Mouse (Mus musculus): ENCODE measurements around the gene Tnf.

The Tnf gene

DNA sequence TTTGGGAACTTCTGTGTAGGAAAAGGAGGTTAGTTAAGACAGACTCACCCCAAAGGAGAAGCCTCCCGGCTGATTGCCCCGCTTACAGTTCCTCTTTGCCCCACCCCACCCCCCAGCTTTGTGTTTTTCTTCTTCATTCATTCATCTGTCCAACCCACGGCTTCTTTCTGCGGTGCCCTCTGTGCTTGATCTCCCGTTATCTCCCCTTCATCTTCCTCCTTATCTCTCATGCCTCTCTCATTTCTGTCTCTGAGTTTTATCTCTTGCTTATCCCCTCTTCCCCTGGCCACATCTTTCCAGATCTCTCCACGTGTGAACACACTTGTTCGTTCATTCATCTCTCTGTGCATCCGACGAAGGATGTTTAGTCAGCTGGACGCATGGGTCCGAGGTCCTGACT is 679 bp downstream of the Tnf start:
- DNase-seq (ENCODE audit: extremely low spot score, low read depth, low spot score), result no peak

DNA sequence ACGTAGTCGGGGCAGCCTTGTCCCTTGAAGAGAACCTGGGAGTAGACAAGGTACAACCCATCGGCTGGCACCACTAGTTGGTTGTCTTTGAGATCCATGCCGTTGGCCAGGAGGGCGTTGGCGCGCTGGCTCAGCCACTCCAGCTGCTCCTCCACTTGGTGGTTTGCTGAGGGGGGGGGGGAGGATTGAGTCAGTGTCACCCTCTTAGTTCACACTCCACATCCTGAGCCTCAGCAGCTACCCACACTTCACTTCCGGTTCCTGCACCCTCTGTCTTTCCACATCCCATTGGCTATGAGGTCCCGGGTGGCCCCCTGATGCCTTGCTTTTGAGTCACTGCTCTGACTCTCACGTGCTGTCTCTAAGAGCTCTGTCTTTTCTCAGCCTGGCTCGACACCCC is 1.4 kb downstream of the Tnf start:
- no peak for DNase-seq (ENCODE audit: extremely low spot score, low read depth, low spot score)

DNA sequence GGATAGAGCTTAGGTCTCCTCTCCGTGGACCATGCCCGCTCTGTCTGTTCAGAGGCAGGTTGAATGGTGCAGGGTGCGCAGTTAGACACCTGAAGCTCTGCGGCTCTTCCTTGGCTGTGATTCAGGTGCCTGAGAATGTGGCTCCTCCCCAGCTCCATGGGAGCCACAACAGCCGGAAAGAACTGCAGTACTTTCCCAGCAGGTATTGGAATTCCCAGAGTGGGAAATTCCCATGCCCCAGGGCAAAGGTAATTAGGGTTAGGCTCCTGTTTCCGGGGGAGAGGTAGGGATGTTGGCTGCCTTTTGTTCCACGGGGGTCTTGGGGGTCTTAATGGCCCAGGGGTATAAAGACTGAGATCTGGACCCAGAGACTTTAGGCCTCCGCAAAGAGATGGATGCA is 2.9 kb downstream of the Tnf start:
- DNase-seq (ENCODE audit: extremely low spot score, low read depth, low spot score), result no peak

DNA sequence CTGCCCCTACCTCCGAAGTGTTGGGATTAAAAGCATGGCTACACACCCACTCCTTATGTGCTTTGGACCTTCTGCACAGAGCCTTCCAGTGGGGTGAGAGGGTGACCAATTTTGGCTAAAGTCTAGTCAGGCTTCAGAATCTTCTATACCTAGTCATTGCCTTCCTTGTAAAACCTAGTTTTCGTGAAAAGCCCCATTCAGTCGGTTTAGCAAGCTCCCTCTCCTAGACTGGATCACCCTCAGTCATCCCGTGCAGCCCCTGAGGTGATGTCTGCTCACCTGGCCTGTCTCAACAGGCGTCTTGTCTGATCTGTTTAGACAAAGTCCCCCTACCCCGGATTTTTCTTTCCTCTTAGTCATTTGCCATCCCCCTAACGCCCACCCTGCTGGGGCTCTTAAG is 3.8 kb downstream of the Tnf start:
- DNase-seq (ENCODE audit: extremely low spot score, low read depth, low spot score), result no peak

DNA sequence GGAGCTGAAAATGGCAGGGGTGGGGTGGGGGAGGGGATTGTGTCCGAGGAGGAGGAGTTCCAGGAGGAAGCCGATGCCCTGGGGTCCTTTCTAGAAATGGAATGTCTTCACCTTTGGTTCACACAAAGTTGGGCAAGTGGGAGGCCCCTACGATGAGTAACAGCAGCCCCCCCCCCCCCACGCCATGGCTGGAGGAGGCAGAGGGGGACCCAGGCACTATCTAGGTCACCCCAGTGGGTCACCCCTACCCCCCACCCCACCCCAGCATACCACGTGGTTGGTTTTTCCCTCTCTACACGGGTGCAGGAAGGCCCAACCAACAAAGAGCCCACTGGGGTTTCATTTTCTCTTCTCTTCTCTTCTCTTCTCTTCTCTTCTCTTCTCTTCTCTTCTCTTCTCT is 4.7 kb downstream of the Tnf start:
- no peak for DNase-seq (ENCODE audit: extremely low spot score, low read depth, low spot score)

DNA sequence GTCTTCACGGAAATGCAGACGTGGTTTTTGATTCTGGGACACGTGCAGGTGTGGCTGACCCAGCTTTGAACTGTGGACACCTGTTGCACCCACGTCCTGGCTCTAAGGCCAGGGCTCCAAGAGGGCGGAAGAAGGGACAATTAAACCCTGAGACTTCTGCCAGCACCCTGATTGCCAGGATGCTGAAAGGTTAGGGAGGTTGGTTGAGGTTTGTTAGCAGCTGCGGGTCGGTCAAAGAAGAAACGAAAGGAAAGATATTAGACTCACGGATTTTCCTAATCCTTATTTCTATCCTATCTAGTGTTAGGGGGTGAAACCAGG is 5.5 kb downstream of the Tnf start:
- DNase-seq (ENCODE audit: extremely low spot score, low read depth, low spot score), result no peak

DNA sequence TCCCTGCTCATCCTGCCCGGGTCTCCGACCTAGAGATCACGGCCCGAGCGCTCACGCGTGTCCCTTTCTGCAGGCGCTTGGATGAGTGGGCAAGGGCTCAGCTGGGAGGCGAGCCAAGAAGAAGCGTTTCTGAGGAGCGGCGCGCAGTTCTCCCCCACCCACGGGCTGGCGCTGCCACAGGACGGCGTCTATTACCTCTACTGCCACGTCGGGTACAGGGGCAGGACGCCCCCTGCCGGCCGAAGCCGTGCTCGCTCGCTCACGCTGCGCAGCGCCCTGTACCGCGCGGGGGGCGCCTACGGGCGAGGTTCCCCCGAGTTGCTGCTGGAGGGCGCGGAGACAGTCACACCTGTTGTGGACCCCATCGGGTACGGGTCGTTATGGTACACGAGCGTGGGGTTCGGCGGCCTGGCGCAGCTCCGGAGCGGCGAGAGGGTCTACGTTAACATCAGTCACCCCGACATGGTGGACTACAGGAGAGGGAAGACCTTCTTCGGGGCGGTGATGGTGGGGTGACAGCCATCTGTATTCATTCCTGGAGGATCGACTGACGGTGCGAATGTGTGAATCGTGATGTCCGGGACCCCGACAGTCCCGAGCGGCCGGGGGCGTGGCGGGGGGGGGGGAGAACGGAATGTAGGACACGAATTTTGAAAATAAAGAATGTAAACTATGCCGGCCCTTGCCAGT is 6.0 kb downstream of the Tnf start:
- no peak for DNase-seq (ENCODE audit: extremely low spot score, low read depth, low spot score)

DNA sequence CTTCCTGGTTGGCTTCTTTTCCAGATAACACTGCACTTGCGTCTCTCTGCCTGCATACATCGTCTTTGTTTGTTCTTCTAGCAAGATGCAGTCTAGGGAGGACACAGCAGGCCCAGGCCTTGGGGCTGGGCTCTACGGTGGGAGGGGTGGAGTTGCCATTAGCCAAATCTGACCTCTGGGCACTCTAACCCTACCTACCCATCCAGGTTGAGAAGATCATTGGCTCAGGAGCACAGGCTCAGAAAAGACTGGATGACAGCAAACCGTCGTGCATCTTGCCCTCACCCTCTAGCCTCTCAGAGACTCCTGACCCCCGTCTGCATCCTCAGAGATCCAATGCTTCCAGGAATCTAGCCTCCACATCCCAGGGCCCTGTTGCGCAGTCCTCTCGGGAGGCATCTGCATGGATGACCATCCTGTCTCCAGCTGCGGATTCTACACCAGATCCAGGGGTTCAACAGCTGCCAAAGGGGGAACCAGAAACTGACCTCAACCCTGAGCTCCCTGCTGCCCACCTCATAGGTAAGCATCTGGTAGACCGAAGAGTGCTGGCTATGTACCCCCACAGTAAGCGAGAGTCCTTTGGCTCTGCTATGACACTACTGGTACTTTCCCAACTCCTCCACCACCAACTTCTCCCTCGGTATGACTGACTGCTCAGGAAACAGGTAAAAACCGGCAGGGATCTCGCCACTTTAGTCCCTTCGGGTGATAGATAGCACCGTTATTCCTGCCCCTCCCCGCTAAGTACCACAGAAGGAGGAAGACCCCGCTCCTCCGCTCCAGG is 6.8 kb downstream of the Tnf start:
- DNase-seq (ENCODE audit: extremely low spot score, low read depth, low spot score), result no peak

DNA sequence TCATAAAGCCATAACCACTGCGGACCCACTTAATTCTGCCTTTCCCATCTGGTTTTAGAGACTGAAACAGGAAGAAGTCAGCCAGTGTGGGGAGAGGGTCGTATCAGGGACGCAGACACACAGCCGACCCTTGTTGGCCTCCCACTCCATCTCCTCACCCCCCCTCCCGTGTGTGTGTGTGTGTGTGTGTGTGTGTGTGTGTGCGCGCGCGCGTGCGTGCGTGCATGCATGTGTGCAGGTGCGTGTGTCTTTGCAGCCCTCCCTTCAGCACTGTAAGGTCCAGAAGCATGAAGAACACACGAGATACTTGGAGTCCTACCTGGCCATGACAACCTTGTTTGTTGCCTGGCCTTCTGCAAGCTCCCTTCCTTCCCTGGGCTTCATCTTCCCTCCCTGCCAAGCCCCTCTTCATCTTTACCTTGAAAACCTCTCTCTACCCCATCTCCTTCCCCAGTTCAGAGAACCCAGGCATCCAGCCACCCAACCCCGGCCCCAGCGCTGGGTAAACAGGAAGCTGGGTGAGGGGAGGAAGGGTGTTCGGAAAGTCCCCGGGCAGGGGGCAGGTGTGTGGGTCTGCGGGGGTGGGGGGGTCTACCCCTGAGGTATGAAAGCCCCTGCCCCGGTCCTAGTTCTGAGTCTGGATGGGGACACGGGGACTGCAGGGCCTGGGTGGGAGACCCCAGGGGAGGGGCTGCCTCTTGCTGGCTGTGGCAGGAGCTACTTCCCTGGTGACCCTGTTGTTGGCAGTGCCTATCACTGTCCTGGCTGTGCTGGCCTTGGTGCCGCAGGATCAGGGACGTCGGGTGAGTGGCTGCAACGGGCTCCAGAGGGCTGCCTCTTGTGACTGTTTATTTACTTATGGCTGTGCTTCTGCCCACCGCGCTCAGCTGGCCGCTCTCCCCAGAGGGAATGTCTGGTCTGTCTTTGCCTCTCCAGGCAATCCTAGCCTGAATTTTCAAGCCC is 7.6 kb downstream of the Tnf start, which contains the start of gene Ltb:
Ltb (plus strand) TSS at position 559 of the 963 bp plus-strand sequence.
- DNase-seq (ENCODE audit: extremely low spot score, low read depth, low spot score), result no peak

DNA sequence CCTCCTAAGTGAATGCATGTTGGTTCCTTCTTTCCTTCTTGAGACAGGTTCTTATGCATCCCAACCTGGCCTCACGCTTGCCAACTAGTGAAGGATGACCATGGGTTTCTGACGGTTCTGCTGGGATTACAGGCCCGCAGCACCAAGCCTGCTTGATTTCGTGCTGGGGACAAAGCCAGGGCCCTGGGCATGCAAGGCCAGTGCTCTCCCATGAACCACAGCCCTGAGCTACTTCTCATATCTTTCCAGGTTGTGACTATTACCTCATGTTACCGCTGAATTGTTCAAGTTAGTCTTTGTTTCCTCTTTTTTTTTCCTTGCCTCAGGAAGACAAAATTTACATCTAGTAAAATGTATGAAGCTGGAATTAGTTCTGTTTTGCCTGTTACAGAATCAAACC is 8.9 kb downstream of the Tnf start:
- DNase-seq (ENCODE audit: extremely low spot score, low read depth, low spot score), result no peak

DNA sequence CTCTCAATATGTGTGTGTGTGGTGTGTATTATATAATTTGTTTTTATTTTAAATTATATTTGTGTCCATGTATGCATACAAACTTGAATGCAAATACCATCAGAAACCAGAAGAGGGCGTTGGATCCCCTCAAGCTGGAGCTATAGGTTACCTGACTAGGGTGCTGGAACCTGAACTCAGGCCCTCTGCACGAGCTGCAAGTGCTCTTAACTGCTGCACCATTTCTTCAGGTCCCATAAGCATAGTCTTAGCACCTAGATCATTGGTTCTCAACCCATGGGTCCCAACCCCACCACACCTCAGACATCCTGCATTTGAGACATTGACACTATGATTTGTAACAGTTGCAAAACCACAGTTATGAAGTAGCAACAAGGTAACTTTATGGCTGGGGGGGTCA is 10.1 kb downstream of the Tnf start:
- DNase-seq (ENCODE audit: extremely low spot score, low read depth, low spot score), result no peak

DNA sequence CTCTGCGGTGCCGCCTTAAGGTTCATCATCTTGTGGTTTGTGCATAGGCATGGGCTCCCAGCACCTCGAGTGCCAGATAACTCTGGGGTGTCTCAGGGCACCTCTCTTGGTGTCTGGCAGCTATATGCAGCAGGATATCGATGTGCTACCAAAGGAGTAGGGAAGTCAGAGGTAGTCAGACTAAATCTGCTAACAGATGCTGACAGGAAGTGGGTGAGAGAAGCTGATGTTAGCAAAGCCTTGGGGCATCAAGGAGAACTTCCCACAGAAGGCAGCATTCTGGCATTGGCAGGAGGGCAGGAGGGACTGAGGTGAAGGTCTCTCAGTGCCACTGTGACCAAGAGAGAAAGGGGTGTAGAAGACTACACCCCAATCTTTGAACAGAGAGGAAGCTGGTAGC is 11.7 kb downstream of the Tnf start:
- DNase-seq (ENCODE audit: extremely low spot score, low read depth, low spot score), result no peak

DNA sequence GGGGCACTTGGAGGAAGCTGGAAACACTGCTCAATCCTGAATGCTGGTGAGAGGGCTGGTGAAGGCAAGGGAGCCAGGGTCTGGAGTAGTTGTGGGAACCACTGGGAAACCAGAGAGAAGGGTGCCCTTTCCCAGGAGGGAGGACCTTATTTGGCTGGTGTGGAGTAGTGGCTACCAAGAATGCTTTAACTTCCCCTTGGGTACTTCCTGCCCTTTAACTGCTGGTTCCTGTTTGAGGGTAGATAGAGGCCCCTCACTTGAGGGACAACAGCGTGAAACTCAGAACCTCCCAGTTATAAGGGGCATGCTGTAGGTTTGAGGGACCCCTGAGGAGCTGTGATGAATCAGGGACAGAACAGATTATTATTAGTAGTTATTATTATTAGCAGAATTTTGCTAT is 12.6 kb downstream of the Tnf start:
- no peak for DNase-seq (ENCODE audit: extremely low spot score, low read depth, low spot score)

DNA sequence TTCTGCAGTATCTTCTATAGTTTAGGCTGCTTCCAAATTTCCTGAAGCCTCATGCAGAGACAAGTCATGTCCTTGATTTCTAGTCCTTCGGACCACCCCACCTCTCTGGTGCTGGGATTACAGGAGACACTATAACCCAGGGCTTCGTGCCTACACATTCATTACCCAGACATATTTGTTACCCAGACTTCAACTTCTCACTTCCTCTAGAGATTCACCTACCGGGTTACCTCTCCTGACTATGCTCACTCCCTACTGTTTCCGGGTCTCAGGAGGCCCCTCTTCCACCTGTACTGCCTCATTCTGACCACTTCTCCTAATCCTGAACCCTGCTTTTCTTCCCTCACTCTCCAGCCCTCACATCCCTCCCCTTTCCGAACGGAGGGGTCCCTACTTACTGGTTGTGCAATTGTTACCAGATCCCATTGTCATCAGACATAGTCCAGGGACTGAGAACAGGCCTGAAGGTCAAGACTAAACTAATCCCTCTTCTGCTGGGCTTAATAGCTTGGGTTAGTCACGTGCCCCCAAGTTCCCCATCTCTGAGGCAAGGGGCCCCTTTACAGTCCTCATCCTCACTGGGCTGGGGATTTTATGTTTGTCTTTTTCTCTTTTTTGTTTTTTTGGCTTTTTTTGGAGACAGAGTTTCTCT is 13.7 kb downstream of the Tnf start, which contains the start of gene Lst1:
Lst1 (minus strand) TSS at position 481 of the 652 bp plus-strand sequence.
- no peak for DNase-seq (ENCODE audit: extremely low spot score, low read depth, low spot score)

DNA sequence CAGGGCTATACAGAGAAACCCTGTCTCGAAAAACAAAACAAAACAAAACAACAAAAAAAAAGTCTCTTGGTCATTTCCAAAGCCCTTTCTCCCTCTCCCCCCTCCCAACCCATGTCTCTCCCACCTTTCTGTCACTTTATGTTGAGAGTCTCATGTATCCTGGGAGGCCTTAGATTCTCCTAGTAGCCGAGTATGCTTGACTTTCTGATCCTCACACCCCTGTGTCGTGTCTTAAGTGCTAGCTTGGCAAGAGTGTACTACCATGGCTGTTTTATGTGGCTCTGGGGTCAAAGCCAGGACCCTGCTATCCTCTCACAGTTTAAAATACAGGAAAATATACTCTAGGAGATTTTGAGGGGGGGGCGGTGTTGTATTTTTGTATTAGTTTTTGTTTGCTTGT is 14.5 kb downstream of the Tnf start:
- no peak for DNase-seq (ENCODE audit: extremely low spot score, low read depth, low spot score)

DNA sequence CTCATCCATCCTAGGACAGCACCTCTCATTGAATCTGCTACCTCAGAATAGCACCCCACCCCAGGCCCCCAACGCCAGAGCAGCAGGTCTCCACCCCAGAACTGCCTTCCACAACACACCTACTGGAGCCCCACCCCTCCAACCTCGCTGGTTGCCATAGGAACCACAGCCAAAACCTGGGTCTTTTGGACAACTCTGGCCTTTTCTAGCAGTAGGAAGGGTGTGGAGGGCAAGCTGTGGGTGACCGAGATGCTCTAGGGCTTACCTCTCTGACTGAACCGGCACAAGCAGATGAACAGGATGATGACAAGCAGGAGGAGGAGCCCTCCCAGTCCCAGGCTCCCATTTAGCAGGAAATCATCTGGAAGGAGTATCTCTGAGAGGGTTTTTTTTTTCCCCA is 15.1 kb downstream of the Tnf start:
- DNase-seq (ENCODE audit: extremely low spot score, low read depth, low spot score), result no peak

DNA sequence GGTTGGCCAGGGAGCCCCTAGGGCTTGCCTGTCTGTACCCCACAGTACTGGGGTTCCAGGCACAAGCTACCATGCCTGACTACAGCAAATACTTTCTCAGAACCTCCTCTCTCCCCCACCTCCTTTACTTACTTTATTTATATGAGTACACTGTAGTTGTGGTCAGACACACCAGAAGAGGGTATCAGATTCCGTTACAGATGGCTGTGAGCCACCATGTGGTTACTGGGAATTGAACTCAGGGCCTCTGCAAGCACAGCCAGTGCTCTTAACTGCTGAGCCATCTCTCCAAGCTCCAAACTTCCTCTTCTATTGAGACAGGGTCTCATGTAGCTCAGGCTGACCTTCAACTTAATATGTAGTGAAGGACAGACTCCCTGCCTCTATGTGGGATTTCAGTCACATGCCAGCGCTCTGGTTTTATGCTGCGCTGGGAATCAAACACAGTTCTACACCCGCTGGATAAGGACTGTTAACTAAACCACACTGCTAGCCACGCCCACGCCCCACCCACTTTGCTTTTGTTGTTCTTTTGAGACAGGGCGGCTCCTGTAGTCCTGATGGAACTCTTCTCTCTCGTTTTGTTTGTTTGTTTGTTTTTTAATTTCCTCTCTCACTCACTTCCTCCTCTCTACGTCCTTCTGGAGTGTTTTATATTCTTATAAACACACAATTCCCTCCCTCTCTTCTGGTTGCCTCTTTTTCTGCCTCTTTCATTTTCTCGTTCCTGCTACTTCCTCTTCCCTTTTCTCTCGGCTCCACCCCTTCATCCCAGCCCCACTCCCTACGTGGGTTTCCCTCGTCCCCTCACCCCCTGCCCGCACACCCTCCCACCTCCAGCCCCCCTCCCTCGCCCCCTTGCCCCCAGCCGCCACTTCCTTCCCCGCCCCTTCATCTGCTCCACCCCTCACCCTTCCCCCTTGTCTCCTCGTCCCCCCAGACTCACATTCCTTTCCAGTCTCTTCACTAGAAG is 15.9 kb downstream of the Tnf start:
- DNase-seq (ENCODE audit: extremely low spot score, low read depth, low spot score), result no peak

DNA sequence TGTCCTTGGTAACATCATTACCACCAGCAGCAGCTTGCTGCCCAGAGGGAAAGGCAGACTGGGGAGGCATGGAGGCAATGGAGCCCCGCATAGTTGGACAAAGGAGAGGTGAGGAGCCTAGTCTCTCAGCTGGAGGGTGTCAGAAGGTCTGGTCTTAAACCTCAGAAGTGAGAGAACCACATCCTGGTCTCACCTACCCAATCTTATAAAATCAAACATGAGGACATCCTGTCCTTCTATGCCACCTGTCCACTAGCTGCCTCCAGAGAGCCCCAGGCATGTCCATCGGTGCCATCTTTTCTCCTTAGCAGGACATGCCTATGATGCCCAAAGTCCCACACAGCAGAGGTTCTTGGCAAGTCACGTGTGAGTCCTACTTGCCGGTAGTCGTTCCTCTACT is 21.7 kb downstream of the Tnf start:
- DNase-seq (ENCODE audit: extremely low spot score, low read depth, low spot score), result no peak

DNA sequence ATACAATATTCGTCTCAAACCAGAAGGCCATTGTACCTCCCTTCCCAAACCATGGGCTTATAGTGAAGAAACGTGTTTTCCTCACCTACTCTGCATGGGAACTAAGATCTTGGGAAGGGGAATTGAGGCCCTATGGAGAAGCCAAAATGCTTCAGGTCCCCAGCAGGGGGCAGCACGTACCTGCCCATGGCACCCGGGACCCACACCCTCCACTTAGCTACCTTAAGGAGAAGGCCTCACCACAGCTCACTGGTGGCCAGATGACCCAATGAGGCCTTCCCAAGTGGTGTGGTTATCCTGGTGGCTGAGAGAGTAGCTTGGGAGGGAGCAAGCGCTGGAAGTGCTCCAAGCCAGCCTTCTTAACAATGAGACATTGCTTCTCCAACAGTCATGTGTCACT is 23.3 kb downstream of the Tnf start:
- no peak for DNase-seq (ENCODE audit: extremely low spot score, low read depth, low spot score)

DNA sequence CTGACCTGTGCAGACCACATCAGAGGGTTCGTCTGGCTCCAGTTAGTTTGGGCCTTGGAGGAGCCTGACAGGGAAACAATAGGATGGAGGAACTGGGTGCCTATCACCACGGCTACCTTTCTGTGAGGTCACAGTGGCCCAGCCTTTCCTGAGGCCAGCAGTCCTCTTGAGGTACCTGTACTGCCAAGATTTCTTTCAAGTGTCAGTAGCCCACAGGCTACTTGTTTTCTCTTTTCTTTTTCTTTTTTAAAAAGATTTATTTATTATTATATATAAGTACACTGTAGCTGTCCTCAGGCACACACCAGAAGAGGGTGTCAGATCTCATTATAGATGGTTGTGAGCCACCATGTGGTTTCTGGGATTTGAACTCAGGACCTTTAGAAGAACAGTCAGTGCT is 25.8 kb downstream of the Tnf start, which contains the start of gene Aif1:
Aif1 (minus strand) TSS at position 101 of the 400 bp plus-strand sequence.
- no peak for DNase-seq (ENCODE audit: extremely low spot score, low read depth, low spot score)
